Mouse (Mus musculus): Measurements from ENCODE around the gene Tecpr2. TPM values are rescaled to one million over a fixed set of nuclear protein-coding genes. Genes with fewer than 3 reads are reported as not detected.

Gene Tecpr2
- polyA plus RNA-seq, 1 experiment from 2014 or later, result 5.2 TPM

DNA sequence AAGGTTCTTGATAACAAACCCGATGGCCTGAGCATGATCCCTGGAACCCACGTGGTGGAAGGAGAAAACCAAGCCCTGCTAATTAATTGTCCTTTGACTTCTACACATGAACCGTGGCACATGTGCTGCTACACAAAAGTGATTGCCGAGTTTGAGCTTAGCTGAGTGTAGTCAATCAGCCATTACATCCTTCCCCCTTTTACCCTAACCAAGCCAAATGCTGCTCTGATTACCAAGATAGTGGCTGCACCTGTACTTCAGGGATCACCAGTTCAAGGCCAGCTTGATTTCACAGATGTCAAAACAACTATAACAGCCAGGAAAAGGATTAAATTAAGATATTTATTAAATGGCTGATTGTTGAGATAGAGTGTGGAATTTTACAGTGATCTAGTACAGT is 61.1 kb downstream of the Tecpr2 start:
- 79% methylated on average over 4 of the region's 4 CpGs for WGBS
- no peaks in the 10 kb centered on the region for H3K27me3 ChIP-seq
- no peak for ATAC-seq (ENCODE audit: insufficient number of reproducible peaks, low FRiP score, low TSS enrichment, low read depth)

DNA sequence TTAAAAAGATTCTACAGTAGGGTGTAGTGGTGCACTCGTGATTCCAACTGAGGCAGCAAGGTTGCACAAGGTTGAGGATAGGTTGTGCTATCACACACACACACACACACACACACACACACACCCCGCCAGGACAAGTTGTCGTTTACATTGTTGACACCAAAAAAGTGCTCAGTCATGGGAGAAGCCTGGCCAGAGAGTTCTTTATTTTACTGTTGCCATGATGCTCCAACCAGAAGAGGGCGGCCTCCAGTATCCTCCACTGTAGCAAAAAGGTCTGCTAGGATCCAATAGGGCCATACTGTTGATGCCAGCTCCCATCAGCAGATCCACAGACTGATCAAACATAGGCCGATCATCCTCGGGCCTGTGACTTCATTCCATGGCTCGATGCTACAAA is 62.2 kb downstream of the Tecpr2 start:
- Histone ChIP-seq H3K4me3 (replicated peaks) (no peak overlapping the region), H3K27ac (replicated peaks) (no peak overlapping the region), H3K9me3 (replicated peaks) (no peaks in the 10 kb centered on the region), H3K4me1 (no peaks in the 10 kb centered on the region), H3K4me2 (replicated peaks) (no peak overlapping the region), H3K9ac (no peak overlapping the region), H3K27me3 (no peaks in the 10 kb centered on the region), H3K36me3 (peaks cover 45% of the 10 kb centered on the region)
- ATAC-seq (ENCODE audit: insufficient number of reproducible peaks, low FRiP score, low TSS enrichment, low read depth), result no peak
- 79% methylated on average over 7 of the region's 7 CpGs for WGBS

More for the DNA sequence above, 61.1 kb downstream of the Tecpr2 start:
- Histone ChIP-seq H3K4me1 (no peaks in the 10 kb centered on the region), H3K9ac (no peak overlapping the region), H3K9me3 (replicated peaks) (no peaks in the 10 kb centered on the region), H3K4me2 (replicated peaks) (no peak overlapping the region), H3K4me3 (replicated peaks) (no peak overlapping the region), H3K36me3 (peaks cover 41% of the 10 kb centered on the region), H3K27ac (replicated peaks) (no peak overlapping the region)

DNA sequence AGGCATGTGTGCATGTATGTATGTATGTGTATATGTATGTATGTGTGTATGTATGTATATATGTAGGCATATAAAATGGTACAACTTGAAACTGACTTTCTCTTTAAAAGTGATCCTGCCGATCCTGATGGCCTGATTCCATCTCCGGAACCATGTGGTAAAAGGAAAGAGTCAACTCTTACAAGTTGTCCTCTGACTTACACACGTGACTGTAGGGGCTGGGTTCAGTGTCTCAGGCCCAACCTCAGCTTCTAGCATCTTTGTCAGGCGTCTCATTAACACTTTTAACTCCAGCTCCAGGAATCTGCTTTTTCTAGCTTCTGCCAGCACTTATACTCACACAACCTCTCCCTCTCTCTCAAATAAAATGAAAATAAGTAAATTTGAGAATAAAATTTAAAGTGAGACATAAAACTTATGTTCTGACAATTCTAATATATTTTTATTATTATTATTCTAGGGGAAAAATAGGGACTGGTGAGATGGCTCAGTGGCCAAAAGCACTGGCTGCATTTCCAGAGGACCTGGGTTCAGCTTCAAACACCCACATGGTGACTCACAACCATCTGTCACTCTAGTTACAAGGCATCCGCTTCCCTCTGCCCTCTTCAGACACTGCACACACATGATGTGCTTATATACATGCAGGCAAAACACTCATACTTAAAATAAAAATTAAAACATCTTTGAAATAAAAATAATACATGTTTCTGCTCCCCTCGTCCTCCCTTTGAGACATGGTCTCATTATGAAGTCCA is 63.7 kb downstream of the Tecpr2 start:
- no peak for ATAC-seq (ENCODE audit: insufficient number of reproducible peaks, low FRiP score, low TSS enrichment, low read depth)
- H3K4me1 ChIP-seq, result no peaks in the 10 kb centered on the region
- H3K4me3 ChIP-seq (replicated peaks), result no peak overlapping the region
- WGBS, result 78% methylated on average over 6 of the region's 6 CpGs
- H3K4me2 ChIP-seq (replicated peaks), result no peak overlapping the region
- peaks cover 38% of the 10 kb centered on the region for H3K36me3 ChIP-seq
- H3K9ac ChIP-seq, result no peak overlapping the region
- H3K9me3 ChIP-seq (replicated peaks), result no peaks in the 10 kb centered on the region
- no peaks in the 10 kb centered on the region for H3K27me3 ChIP-seq
- no peak overlapping the region for H3K27ac ChIP-seq (replicated peaks)

DNA sequence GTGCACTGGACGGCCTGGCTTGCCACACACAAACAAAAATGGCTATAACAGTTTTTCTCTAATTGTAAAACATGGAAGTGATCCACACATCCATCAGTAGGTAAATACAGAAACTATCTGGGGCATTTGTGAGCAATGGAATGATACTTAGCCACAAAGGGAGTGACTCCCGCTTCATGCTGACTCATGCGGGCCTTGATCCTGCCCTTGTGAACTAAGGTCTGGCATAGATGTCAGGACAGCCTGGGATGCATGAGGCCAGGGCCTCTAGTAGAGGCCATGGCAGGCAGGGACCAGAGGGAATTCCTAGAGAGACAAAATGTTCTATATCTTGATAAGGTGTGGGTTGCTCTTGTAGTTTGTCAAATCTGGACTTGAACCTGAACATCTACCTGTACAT is 64.4 kb downstream of the Tecpr2 start:
- H3K27ac ChIP-seq (replicated peaks), result no peak overlapping the region
- no peaks in the 10 kb centered on the region for H3K9me3 ChIP-seq (replicated peaks)
- H3K36me3 ChIP-seq, result peaks cover 32% of the 10 kb centered on the region
- H3K27me3 ChIP-seq, result no peaks in the 10 kb centered on the region
- no peak overlapping the region for H3K4me2 ChIP-seq (replicated peaks)
- H3K4me1 ChIP-seq, result no peaks in the 10 kb centered on the region
- H3K4me3 ChIP-seq (replicated peaks), result no peak overlapping the region
- no peak overlapping the region for H3K9ac ChIP-seq
- WGBS, result 84% methylated on average over 3 of the region's 3 CpGs
- ATAC-seq (ENCODE audit: insufficient number of reproducible peaks, low FRiP score, low TSS enrichment, low read depth), result no peak

DNA sequence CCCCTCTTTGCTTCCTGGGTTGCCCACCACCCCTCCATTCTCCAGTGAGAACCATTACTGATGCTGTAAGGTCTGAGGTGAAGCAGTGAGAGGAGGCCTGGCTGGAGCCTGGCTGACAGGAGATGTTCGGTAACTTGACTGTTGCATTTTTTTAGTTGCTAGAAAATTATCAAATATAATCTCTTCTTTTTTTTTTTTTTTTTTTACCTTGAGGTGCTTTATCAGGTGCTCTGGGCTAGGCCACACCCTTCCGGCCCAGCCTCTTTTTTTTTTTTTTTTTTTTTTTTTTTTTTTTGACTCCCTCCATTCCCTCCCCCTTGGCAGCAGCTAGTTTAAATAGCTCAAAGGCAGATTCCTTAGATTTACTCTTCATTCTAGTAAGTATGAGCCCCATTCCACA is 64.8 kb downstream of the Tecpr2 start:
- H3K9me3 ChIP-seq (replicated peaks), result no peaks in the 10 kb centered on the region
- WGBS, result 81% methylated on average over 2 of the region's 2 CpGs

DNA sequence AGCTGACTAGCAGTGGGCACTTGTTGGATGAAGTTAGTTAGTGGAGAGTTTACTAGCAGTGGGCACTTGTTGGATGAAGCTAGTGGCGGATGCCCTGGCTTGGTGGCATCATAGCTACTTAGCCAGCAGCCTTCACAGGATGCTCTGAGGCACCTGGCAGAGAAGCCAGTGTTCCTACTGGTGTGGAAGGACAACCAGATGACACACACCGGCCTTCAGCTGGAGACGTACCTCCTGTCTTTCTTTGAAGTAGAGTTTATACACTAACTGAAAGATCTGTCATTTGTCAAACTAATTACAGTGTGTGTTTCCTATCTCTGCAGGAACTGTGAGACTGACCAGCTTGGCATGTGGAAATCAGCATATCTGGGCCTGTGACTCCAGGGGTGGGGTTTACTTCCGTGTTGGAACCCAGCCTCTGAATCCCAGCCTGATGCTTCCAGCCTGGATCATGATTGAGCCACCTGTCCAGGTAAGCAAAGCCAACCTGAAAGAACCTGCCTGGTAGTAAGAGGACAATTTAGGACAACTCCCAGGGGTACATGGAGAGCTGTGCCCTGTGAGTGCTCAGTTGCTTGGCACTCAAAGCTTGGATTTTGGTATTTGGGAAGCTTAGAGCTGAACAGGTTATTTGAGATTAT is 65.4 kb downstream of the Tecpr2 start:
- Histone ChIP-seq H3K27ac (replicated peaks) (no peak overlapping the region), H3K27me3 (no peaks in the 10 kb centered on the region), H3K9me3 (replicated peaks) (no peaks in the 10 kb centered on the region), H3K36me3 (peaks cover 27% of the 10 kb centered on the region; the same call in 1 of the 2 replicates), H3K9ac (no peak overlapping the region), H3K4me1 (no peaks in the 10 kb centered on the region), H3K4me2 (replicated peaks) (no peak overlapping the region), H3K4me3 (replicated peaks) (no peak overlapping the region)
- no peak for ATAC-seq (ENCODE audit: insufficient number of reproducible peaks, low FRiP score, low TSS enrichment, low read depth)
- WGBS, result 79% methylated on average over 4 of the region's 4 CpGs

More for the DNA sequence above, 64.8 kb downstream of the Tecpr2 start:
- H3K4me3 ChIP-seq (replicated peaks), result no peak overlapping the region
- H3K36me3 ChIP-seq, result peaks cover 29% of the 10 kb centered on the region
- ATAC-seq (ENCODE audit: insufficient number of reproducible peaks, low FRiP score, low TSS enrichment, low read depth), result no peak
- no peaks in the 10 kb centered on the region for H3K4me1 ChIP-seq
- H3K27ac ChIP-seq (replicated peaks), result no peak overlapping the region
- H3K4me2 ChIP-seq (replicated peaks), result no peak overlapping the region
- H3K27me3 ChIP-seq, result no peaks in the 10 kb centered on the region
- no peak overlapping the region for H3K9ac ChIP-seq

DNA sequence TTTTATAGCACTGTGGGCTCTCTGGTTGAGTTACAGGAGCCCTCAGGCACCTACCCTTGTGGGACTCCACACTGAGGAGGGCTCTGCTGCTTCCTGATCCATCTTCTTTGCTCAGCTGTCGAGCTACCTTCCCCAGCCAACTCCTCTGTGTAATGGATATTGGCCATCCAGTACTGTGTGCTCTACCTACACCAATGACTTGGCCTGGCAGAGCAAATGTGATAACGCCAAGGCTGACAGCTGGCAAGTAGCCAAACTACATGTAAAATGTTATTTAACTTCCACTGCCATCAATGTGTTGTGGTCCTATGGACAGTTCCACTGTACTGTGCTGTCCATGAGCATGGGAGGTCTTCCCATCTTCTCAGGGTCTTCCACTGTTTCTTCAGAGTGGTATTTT is 72.9 kb downstream of the Tecpr2 start:
- Histone ChIP-seq H3K4me2 (replicated peaks) (no peak overlapping the region), H3K4me3 (replicated peaks) (no peak overlapping the region), H3K27ac (replicated peaks) (no peak overlapping the region), H3K36me3 (peaks cover 12% of the 10 kb centered on the region; the same call in 1 of the 2 replicates), H3K9me3 (replicated peaks) (no peaks in the 10 kb centered on the region), H3K27me3 (no peaks in the 10 kb centered on the region), H3K9ac (no peak overlapping the region), H3K4me1 (no peaks in the 10 kb centered on the region)
- 77% methylated on average over 2 of the region's 2 CpGs for WGBS
- no peak for ATAC-seq (ENCODE audit: insufficient number of reproducible peaks, low FRiP score, low TSS enrichment, low read depth)

DNA sequence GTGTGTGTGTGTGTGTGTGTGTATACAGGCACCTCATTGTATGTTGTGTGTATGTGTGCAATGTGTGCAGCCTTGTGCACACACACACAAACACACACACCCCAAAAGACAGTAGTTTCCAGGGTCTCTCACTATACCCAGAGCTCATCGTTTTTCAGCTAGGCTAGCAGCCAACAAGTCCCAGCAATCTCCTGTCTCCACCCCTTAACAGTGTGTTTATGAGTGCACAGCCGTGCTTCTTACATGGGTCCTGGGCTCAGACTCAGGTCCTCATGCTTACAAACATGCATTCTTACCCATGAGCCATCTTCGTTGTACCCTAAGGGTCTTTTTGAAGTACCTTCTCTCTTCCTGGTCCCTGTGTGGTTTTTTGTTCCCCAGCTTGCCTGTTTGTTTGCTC is 76.4 kb downstream of the Tecpr2 start:
- 44% methylated on average over 3 of the region's 3 CpGs for WGBS
- H3K9ac ChIP-seq, result no peak overlapping the region
- H3K4me1 ChIP-seq, result no peaks in the 10 kb centered on the region
- ATAC-seq (ENCODE audit: insufficient number of reproducible peaks, low FRiP score, low TSS enrichment, low read depth), result no peak
- H3K4me2 ChIP-seq (replicated peaks), result no peak overlapping the region
- H3K27me3 ChIP-seq, result no peaks in the 10 kb centered on the region
- H3K36me3 ChIP-seq, result peaks cover 24% of the 10 kb centered on the region
- no peak overlapping the region for H3K27ac ChIP-seq (replicated peaks)
- no peaks in the 10 kb centered on the region for H3K9me3 ChIP-seq (replicated peaks)
- H3K4me3 ChIP-seq (replicated peaks), result no peak overlapping the region

DNA sequence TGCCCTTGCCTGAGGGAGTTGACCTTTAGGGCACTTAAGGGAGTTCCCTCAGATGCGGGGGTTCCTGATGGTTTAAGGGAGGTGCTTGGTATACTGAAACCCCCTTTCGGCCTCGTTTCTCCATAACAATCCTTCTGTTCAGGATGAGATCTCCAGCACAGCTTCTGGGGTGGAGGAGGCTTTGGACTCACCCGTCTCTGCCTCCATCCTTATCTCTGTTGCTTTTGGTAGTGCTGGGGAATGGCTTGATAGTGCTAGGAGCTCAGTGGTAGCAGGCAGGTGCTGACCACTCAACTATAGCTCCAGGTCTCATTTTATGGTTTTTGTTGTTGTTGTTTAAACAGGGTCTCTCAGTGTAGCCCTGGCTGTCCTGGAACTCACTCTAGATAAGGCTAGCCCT is 77.0 kb downstream of the Tecpr2 start:
- Histone ChIP-seq H3K4me1 (no peaks in the 10 kb centered on the region), H3K27ac (replicated peaks) (no peak overlapping the region), H3K36me3 (peaks cover 24% of the 10 kb centered on the region), H3K27me3 (no peaks in the 10 kb centered on the region), H3K9me3 (replicated peaks) (no peaks in the 10 kb centered on the region), H3K9ac (no peak overlapping the region), H3K4me3 (replicated peaks) (no peak overlapping the region), H3K4me2 (replicated peaks) (no peak overlapping the region)
- 61% methylated on average over 4 of the region's 4 CpGs for WGBS
- no peak for ATAC-seq (ENCODE audit: insufficient number of reproducible peaks, low FRiP score, low TSS enrichment, low read depth)

DNA sequence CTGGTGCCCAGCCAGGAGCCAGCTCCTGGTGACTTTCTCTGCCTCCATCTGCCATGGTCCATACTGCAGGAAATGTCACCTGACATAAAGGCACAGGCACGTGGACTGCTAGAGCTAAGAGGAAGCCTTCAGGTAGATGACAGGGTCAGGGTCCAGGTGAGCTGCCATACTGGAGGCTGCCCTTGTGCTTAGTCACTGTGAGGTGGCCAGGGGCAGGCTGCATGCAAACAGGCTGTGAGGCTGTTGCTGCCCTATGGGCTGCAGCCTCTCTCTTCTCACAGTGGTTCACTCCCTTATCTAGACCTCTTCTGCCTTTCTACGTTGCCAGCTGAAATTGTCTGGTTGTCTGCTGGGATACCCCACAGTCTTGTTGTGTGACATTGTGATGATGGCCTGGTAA is 78.1 kb downstream of the Tecpr2 start:
- Histone ChIP-seq H3K9ac (no peak overlapping the region), H3K4me3 (replicated peaks) (no peak overlapping the region), H3K4me2 (replicated peaks) (no peak overlapping the region), H3K9me3 (replicated peaks) (no peaks in the 10 kb centered on the region), H3K27ac (replicated peaks) (no peak overlapping the region), H3K27me3 (no peaks in the 10 kb centered on the region), H3K4me1 (no peaks in the 10 kb centered on the region), H3K36me3 (peaks cover 24% of the 10 kb centered on the region)
- no peak for ATAC-seq (ENCODE audit: insufficient number of reproducible peaks, low FRiP score, low TSS enrichment, low read depth)
- WGBS, result 91% methylated on average over 2 of the region's 2 CpGs

DNA sequence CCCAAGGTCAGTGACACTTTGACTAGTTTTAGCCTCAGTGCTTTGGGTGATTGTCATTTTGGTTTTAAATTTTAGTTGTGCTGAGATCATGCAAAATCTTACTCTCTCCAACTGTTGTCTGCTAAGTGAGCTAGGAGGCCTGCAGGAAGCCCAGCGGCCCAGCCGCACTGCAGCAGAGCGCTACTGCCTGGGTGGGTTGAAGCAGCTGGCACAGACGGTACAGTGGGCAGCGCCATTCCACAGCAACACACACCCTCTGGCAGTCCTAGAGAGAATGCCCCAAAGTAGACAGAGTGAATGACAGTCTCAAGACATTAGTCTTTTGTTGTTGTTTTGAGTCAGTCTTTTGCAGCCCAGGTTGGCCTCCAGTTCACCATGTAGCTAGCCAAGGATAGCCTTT is 81.3 kb downstream of the Tecpr2 start:
- Histone ChIP-seq H3K4me3 (replicated peaks) (no peak overlapping the region), H3K9me3 (replicated peaks) (no peaks in the 10 kb centered on the region), H3K4me2 (replicated peaks) (no peak overlapping the region), H3K36me3 (peaks cover 43% of the 10 kb centered on the region), H3K9ac (no peak overlapping the region), H3K27me3 (no peaks in the 10 kb centered on the region), H3K4me1 (no peaks in the 10 kb centered on the region), H3K27ac (replicated peaks) (no peak overlapping the region)
- no peak for ATAC-seq (ENCODE audit: insufficient number of reproducible peaks, low FRiP score, low TSS enrichment, low read depth)
- WGBS, result 90% methylated on average over 5 of the region's 5 CpGs

DNA sequence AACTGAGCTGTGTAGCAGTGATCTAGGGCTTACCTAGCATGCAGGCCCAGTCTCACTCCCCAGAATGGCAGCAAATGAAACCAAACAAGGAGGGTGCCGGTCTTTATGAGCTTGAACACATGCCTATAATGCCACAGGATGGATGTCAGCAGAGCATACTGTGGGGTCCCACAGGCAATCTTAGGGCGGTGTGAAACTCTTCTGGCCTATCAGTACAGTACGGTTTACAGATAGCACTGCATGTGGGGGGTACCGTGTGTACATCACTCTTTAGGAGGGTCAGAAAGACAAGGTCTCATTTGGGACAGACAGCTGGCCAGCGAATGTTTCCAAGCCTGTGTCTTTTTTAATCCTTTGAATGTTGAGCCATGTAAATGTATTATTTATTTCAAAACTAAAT is 82.9 kb downstream of the Tecpr2 start:
- peaks cover 47% of the 10 kb centered on the region for H3K36me3 ChIP-seq
- H3K9me3 ChIP-seq (replicated peaks), result no peaks in the 10 kb centered on the region
- no peak overlapping the region for H3K9ac ChIP-seq
- no peak overlapping the region for H3K27ac ChIP-seq (replicated peaks)
- H3K4me3 ChIP-seq (replicated peaks), result no peak overlapping the region
- no peak for ATAC-seq (ENCODE audit: insufficient number of reproducible peaks, low FRiP score, low TSS enrichment, low read depth)
- H3K4me2 ChIP-seq (replicated peaks), result no peak overlapping the region
- no peaks in the 10 kb centered on the region for H3K4me1 ChIP-seq
- no peaks in the 10 kb centered on the region for H3K27me3 ChIP-seq
- 94% methylated on average over 5 of the region's 5 CpGs for WGBS
